Mouse (Mus musculus) ES-E14 (cell line): ENCODE results near the gene Zmynd11. TPM values are rescaled to one million over a fixed set of nuclear protein-coding genes. Genes with fewer than 3 reads are reported as not detected.

Experiments
- DNase-seq: peaks from one replicate; pipeline ENCODE4 v3.0.0-alpha.2; 2013; ENCODE audit warnings: low read depth, low spot score
- H3K27ac ChIP-seq: 2 replicates; pipeline ENCODE4 v1.5.1; 2012; ENCODE audit warnings: low read depth, mild to moderate bottlenecking, low read length, moderate library complexity, mixed read lengths; ENCODE audit not compliant: poor library complexity, insufficient read depth, severe bottlenecking
- H3K36me3 ChIP-seq: 2 replicates; pipeline ENCODE4 v1.6.1; 2012; ENCODE audit warnings: mild to moderate bottlenecking, low read length, moderate library complexity, mixed read lengths; ENCODE audit not compliant: control insufficient read depth, poor library complexity, insufficient read depth, severe bottlenecking
- H3K4me1 ChIP-seq, 2 experiments: fragments of 150-350 bp in 1 of 2; sonication (generic) in 1 of 2; 2 replicates each; pipeline ENCODE4 v1.6.1; 2012; ENCODE audit warnings: low read length in 2 of 2, mild to moderate bottlenecking in 1 of 2, mixed read lengths in 1 of 2; ENCODE audit not compliant: control insufficient read depth in 2 of 2, insufficient read depth in 2 of 2, poor library complexity in 1 of 2
- H3K4me3 ChIP-seq, 2 experiments: fragments of 150-350 bp in 1 of 2; sonication (generic) in 1 of 2; 2 replicates each; pipeline ENCODE4 v1.5.1; 2012; ENCODE audit warnings: low read length in 2 of 2, low read depth in 1 of 2, mild to moderate bottlenecking in 1 of 2, mixed read lengths in 1 of 2; ENCODE audit not compliant: insufficient read depth in 1 of 2, poor library complexity in 1 of 2, severe bottlenecking in 1 of 2
- H3K9ac ChIP-seq: 2 replicates; pipeline ENCODE4 v1.6.1; 2012; ENCODE audit warnings: low read depth, mild to moderate bottlenecking, low read length, mixed read lengths; ENCODE audit not compliant: poor library complexity, insufficient read depth, severe bottlenecking
- H3K9me3 ChIP-seq: fragments of 150-350 bp; sonication (generic); 2 replicates; pipeline ENCODE4 v1.6.1; 2012; ENCODE audit warnings: low read depth, mild to moderate bottlenecking, low read length; ENCODE audit not compliant: control insufficient read depth, insufficient read depth
- CHD2 ChIP-seq: IDR thresholded peaks from 2 replicates; pipeline ENCODE4 v1.6.1; 2014; ENCODE audit warnings: mild to moderate bottlenecking, low read depth, low read length, inconsistent platforms
- HCFC1 ChIP-seq: IDR thresholded peaks from 2 replicates; pipeline ENCODE4 v1.6.1; 2012; ENCODE audit warnings: low read length, inconsistent platforms, borderline replicate concordance; ENCODE audit not compliant: insufficient read depth
- MAFK ChIP-seq: IDR thresholded peaks from 2 replicates; pipeline ENCODE4 v1.6.1; 2014; ENCODE audit warnings: mild to moderate bottlenecking, low read depth, low read length, inconsistent platforms; ENCODE audit not compliant: insufficient read depth
- ZC3H11A ChIP-seq: IDR thresholded peaks from 2 replicates; pipeline ENCODE4 v1.6.1; 2012; ENCODE audit warnings: low read depth, mild to moderate bottlenecking, inconsistent platforms, low read length, borderline replicate concordance
- ZNF384 ChIP-seq: IDR thresholded peaks from 2 replicates; pipeline ENCODE4 v1.6.1; 2012; ENCODE audit warnings: low read depth, low read length, inconsistent platforms
- in situ Hi-C, 2 experiments: fragments of 600-800 bp; cut with MboI; formaldehyde crosslinking; loops; one replicate each; pipeline ENCODE4 v1.15.1; 2025; ENCODE audit warnings: low sequenced_read_pairs in 2 of 2, inconsistent platforms in 1 of 2; ENCODE audit not compliant: unreplicated experiment in 2 of 2
- total RNA-seq: library from RNA; depleted of rRNA; stranded (reverse); fragments of 300-350 nt; gene quantifications from 2 replicates; pipeline ENCODE4 v1.2.3, GENCODE M21; 2012

Zmynd11 gene
- total RNA-seq, 1 experiment = 24.3 TPM

DNA sequence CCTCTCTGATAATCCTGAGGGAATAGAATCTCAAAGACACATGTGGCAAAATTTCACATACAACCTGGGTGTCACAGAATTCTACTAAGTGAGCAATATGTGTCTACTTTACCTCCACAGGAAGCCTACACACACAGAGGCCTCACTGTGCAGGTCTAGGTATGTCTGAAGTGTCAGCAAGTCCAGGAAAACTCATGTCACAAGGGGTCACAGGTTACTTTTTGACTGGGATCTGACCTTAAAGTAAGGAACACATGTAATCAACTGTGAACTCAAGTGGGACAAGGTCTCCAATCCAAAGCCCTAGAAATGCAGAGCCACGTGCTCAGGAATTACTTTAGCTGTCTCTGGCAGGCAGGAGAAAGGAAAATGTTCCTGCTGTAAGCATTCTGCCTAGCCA, 36.1 kb downstream of the Zmynd11 start:
- no peak for TF ChIP-seq ZNF384
- TF ChIP-seq HCFC1 = no peak
- TF ChIP-seq MAFK = no peak
- no peak for TF ChIP-seq ZC3H11A
- TF ChIP-seq CHD2 = no peak
- DNase-seq = no peak
- in situ Hi-C loops = no loop called here
- no peaks in the 10 kb centered on the region for H3K36me3 ChIP-seq
- no peak overlapping the region for H3K27ac ChIP-seq
- H3K4me3 ChIP-seq = no peak overlapping the region
- H3K4me1 ChIP-seq = no peaks in the 10 kb centered on the region
- no peaks in the 10 kb centered on the region for H3K9me3 ChIP-seq
- no peak overlapping the region for H3K9ac ChIP-seq

DNA sequence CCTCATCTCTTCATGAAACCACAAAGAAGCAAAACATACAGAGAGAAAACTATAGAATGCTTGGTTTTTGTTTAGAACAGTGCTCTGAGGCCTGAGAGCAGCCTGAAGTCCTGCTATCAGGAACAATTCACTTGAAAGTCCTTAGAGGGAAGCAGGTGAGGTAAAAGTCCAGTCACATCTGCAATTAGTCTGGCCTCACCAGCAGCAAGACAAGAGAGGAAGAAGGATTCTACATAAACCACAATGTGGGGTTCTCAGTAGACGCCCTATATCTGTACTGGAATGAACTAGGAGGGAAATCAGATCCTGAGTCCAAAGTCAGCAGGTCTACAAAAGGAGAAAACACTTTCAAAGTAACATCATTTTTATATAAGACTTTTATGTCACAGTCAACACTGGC, 49.9 kb downstream of the Zmynd11 start:
- H3K4me3 ChIP-seq = no peak overlapping the region
- in situ Hi-C loops = no loop called here
- no peaks in the 10 kb centered on the region for H3K36me3 ChIP-seq
- H3K9ac ChIP-seq = no peak overlapping the region
- H3K27ac ChIP-seq = no peak overlapping the region
- H3K9me3 ChIP-seq = no peaks in the 10 kb centered on the region
- DNase-seq = no peak
- TF ChIP-seq HCFC1 (no peak), MAFK (no peak), CHD2 (no peak), ZNF384 (no peak), ZC3H11A (no peak)
- H3K4me1 ChIP-seq = no peaks in the 10 kb centered on the region

DNA sequence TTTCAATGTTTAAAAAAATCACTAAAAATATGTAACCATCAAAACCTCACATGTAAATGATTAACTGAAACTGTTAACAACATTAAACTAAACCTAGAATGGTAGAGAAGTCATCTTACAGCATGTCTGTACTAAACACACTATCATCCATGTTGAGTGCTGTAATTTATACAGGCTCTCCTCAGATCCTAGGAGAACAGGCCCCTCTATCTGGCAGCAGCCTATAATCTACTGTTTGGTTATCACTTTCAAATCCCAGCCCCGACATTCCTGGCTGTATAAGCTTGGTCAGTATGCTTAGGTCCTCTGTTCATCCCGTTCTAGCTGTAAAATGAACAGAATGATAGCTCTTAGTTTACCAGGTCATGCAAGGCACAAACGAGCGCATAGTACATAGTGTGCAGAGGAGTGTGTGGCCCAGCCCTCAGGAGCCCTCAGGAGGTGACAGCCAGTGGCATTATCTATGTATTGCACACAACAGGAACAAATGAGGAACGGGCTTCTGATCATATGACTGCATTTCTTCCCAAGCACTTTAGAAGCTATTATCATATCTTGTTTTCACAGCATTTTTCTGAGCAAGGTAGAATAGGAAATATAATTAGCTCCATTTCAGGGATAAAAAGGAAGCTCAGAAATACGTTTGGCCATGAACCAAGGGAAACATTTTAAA, 51.5 kb downstream of the Zmynd11 start:
- TF ChIP-seq ZC3H11A = no peak
- TF ChIP-seq HCFC1 = no peak
- no peak for TF ChIP-seq CHD2
- TF ChIP-seq MAFK = no peak
- no peak for DNase-seq
- H3K9me3 ChIP-seq = no peaks in the 10 kb centered on the region
- no peaks in the 10 kb centered on the region for H3K36me3 ChIP-seq
- H3K9ac ChIP-seq = no peak overlapping the region
- in situ Hi-C loops = no loop called here
- no peaks in the 10 kb centered on the region for H3K4me1 ChIP-seq
- H3K27ac ChIP-seq = no peak overlapping the region
- no peak overlapping the region for H3K4me3 ChIP-seq

DNA sequence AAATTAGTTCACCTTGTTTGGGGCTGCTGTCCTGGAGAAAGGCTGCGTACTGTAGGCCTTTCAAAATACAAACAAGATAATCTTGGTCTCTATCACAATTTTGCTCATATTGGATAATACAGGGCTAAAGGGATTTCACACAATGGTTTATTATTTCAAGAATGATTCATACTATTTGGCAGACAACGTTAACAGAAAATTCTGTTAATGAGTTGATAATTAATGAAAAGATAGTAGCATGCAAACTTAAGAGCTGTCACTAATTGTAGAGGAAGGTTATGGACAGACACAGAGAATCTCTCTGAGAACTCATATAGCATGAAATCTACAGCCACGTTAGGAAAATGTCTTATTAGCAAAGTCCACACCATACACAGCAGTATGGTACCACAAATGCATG, 52.2 kb downstream of the Zmynd11 start:
- Histone ChIP-seq H3K9ac (no peak overlapping the region), H3K36me3 (no peaks in the 10 kb centered on the region), H3K4me3 (no peak overlapping the region), H3K27ac (no peak overlapping the region), H3K4me1 (no peaks in the 10 kb centered on the region), H3K9me3 (no peaks in the 10 kb centered on the region)
- TF ChIP-seq ZNF384 (no peak), HCFC1 (no peak), ZC3H11A (no peak), MAFK (no peak), CHD2 (no peak)
- in situ Hi-C loops = no loop called here
- DNase-seq = no peak
